Comparison of ENCODE assay signal across 10 mouse cellular contexts in genomic region chr5:30622841-30623185, GRCm38 (mm10). TPM values are rescaled to one million over a fixed set of nuclear protein-coding genes. Genes with fewer than 3 reads are reported as not detected.
A peak's percentile ranks its signal among the peaks of the same experiment; 100 is the strongest.
DNase-seq lines count a peak whose midpoint lies in the region; ATAC-seq and TF ChIP-seq lines count a peak whose summit lies in the region.
"Had no signal": no experiment of that assay in that cellular context is flagged by ENCODE, and none has a peak within 500 bp of the region (broad histone marks: within the 10 kb centered on the region; RNA-seq: fewer than 3 reads in every experiment).

No protein-coding gene starts in this region.

- TF ChIP-seq POLR2A in testis, adult 2 months (IDR thresholded peaks at IDR 0.05; ENCODE audit: control insufficient read depth, low read depth, low read length), result no peak

- no peak for TF ChIP-seq CTCF in gastrocnemius, adult 2 months (IDR thresholded peaks at IDR 0.05)
- no peak for TF ChIP-seq CTCF in testis, adult 2 months (IDR thresholded peaks at IDR 0.05; ENCODE audit: control insufficient read depth, insufficient read depth, insufficient replicate concordance, low read depth, low read length)

- peak overlapping the region; percentile 88 for H3K4me2 ChIP-seq in limb, embryonic 15.5 days
- H3K4me2 ChIP-seq in stomach, embryonic 15.5 days, result peak overlapping the region; percentile 84

- H3K9ac ChIP-seq in limb, embryonic 15.5 days, result peak overlapping the region; percentile 31; the same call in 1 of the 2 replicates
- H3K9ac ChIP-seq in stomach, embryonic 15.5 days, result 0 out of 2 replicates have a peak overlapping the region, but pooled peaks have one; percentile 9

- intact Hi-C loops in gastrocnemius, adult 2 months (cut with DNase I), result no loop called here

- no peak overlapping the region for H3K27ac ChIP-seq in gastrocnemius, adult 2 months
- H3K27ac ChIP-seq in testis, adult 2 months (ENCODE audit: control insufficient read depth, insufficient read depth, low read depth, low read length), result no peak overlapping the region
- H3K27ac ChIP-seq in limb, embryonic 15.5 days, result no peak overlapping the region
- H3K27ac ChIP-seq in stomach, embryonic 15.5 days, result no peak overlapping the region

- 0 out of 2 replicates have a peak, but pooled peaks have one; percentile 7 for ATAC-seq in limb, embryonic 15.5 days (ENCODE audit: insufficient number of reproducible peaks, low FRiP score, low TSS enrichment, low read depth)
- ATAC-seq in stomach, embryonic 15.5 days (ENCODE audit: insufficient read depth, low FRiP score, low read depth), result no peak

- 3% methylated on average over 10 of the region's 10 CpGs for WGBS in limb, embryonic 15.5 days
- 18% methylated on average over 7 of the region's 10 CpGs for WGBS in stomach, embryonic 15.5 days

- H3K27me3 ChIP-seq in testis, adult 2 months (ENCODE audit: control insufficient read depth, insufficient read depth, low read length), result no peaks in the 10 kb centered on the region
- H3K27me3 ChIP-seq in limb, embryonic 15.5 days, result peaks cover 44% of the 10 kb centered on the region
- peaks cover 16% of the 10 kb centered on the region for H3K27me3 ChIP-seq in stomach, embryonic 15.5 days (replicated peaks)

- H3K4me3 ChIP-seq in gastrocnemius, adult 2 months, result peak overlapping the region; percentile 60
- H3K4me3 ChIP-seq in testis, adult 2 months (ENCODE audit: control insufficient read depth, low read depth, low read length), result peak overlapping the region; percentile 56
- H3K4me3 ChIP-seq in limb, embryonic 15.5 days, result peak overlapping the region; percentile 43
- peak overlapping the region; percentile 33 for H3K4me3 ChIP-seq in stomach, embryonic 15.5 days (replicated peaks)

- H3K4me1 ChIP-seq in testis, adult 2 months (ENCODE audit: control insufficient read depth, insufficient read depth, low read length), result peaks cover 6% of the 10 kb centered on the region
- H3K4me1 ChIP-seq in limb, embryonic 15.5 days, result peaks cover 19% of the 10 kb centered on the region
- peaks cover 21% of the 10 kb centered on the region for H3K4me1 ChIP-seq in stomach, embryonic 15.5 days

- no peaks in the 10 kb centered on the region for H3K9me3 ChIP-seq in limb, embryonic 15.5 days
- no peaks in the 10 kb centered on the region for H3K9me3 ChIP-seq in stomach, embryonic 15.5 days

- no peak for DNase-seq in gastrocnemius, adult 2 months
- no peak for DNase-seq in gastrocnemius, postnatal 10 days
- DNase-seq in testis, postnatal 10 days (ENCODE audit: low spot score), result no peak
- DNase-seq in layer of hippocampus, adult 9-10 months (ENCODE audit: low spot score), result no peak
- DNase-seq in left cerebral cortex, adult 18-20 months (ENCODE audit: low spot score in 2 of 2), result no peak
- DNase-seq: kidney, adult 9 months had no signal

- no peaks in the 10 kb centered on the region for H3K36me3 ChIP-seq in testis, adult 2 months (ENCODE audit: control insufficient read depth, insufficient read depth, low read length)
- H3K36me3 ChIP-seq in limb, embryonic 15.5 days, result no peaks in the 10 kb centered on the region
- H3K36me3 ChIP-seq in stomach, embryonic 15.5 days, result no peaks in the 10 kb centered on the region

RNA-seq across cellular contexts. Expression of gene Slc35f6, which starts 24.9 kb away (rescaled TPM):
- total RNA-seq in gastrocnemius, adult 2 months (2021), result 10 to 100 TPM; 12.7 to 14.2 TPM
- total RNA-seq in gastrocnemius, postnatal 10 days (2021), result 10 to 100 TPM; 13.3 to 15.4 TPM
- 29.4 TPM in 2 replicates for polyA plus RNA-seq in testis, adult 2 months (2012; rRNA removed)
- polyA plus RNA-seq in limb, embryonic 15.5 days (2015; fragmentation: Nextera tagmentation; extraction: Ambion mirVana), result 28.5 and 28.8 TPM in 2 replicates
- polyA plus RNA-seq in stomach, embryonic 15.5 days (2015; fragmentation: Nextera tagmentation; extraction: Ambion mirVana), result 26.8 and 27.9 TPM in 2 replicates
- 10 to 100 TPM; 39.6 to 41.6 TPM for total RNA-seq in left cerebral cortex, adult 18-20 months (2021)

RNA-seq across cellular contexts. Expression of gene Kcnk3, which starts 34.8 kb away (rescaled TPM):
- total RNA-seq in gastrocnemius, adult 2 months (2021), result under 1 TPM; 0.26 to 0.33 TPM
- 1 to 10 TPM; 1.2 to 1.8 TPM for total RNA-seq in gastrocnemius, postnatal 10 days (2021)
- polyA plus RNA-seq in testis, adult 2 months (2012; rRNA removed), result 0.77 and 0.95 TPM in 2 replicates
- polyA plus RNA-seq in limb, embryonic 15.5 days (2015; fragmentation: Nextera tagmentation; extraction: Ambion mirVana), result 0.68 and 0.86 TPM in 2 replicates
- 13.5 and 15.3 TPM in 2 replicates for polyA plus RNA-seq in stomach, embryonic 15.5 days (2015; fragmentation: Nextera tagmentation; extraction: Ambion mirVana)
- 10 to 100 TPM; 22.6 to 24.2 TPM for total RNA-seq in left cerebral cortex, adult 18-20 months (2021)
- polyA plus RNA-seq: C2C12 had no signal

RNA-seq across cellular contexts. Expression of gene Cenpa, which starts 43.8 kb away (rescaled TPM):
- 1 to 10 TPM; 1.2 to 3.6 TPM for total RNA-seq in gastrocnemius, adult 2 months (2021)
- total RNA-seq in gastrocnemius, postnatal 10 days (2021), result 10 to 100 TPM; 16.7 to 17.2 TPM
- 5.8 and 6.3 TPM in 2 replicates for polyA plus RNA-seq in testis, adult 2 months (2012; rRNA removed)
- 213 and 217 TPM in 2 replicates for polyA plus RNA-seq in limb, embryonic 15.5 days (2015; fragmentation: Nextera tagmentation; extraction: Ambion mirVana)
- polyA plus RNA-seq in stomach, embryonic 15.5 days (2015; fragmentation: Nextera tagmentation; extraction: Ambion mirVana), result 218 TPM in 2 replicates
- 1 to 10 TPM; 2.8 to 5.3 TPM for total RNA-seq in left cerebral cortex, adult 18-20 months (2021)

Comparison
In these comparisons a context has a peak if more than half of its experiments do, and no peak if none do; other contexts are left out.
1. RNA of gene Kcnk3, which starts 34.8 kb away (total RNA-seq): 22.6 to 24.2 TPM in left cerebral cortex, adult 18-20 months; 1.2 to 1.8 TPM in gastrocnemius, postnatal 10 days and 0.26 to 0.33 TPM in gastrocnemius, adult 2 months; every median in the first group is over 4 times any median in the second.
2. Peak in every context shown above with its lines, with median percentiles within 50 percentile points of each other: H3K4me3 ChIP-seq.